Mouse (Mus musculus) megakaryocyte, embryonic 14.5 days (primary cell): ENCODE results near the gene Leo1. TPM values are rescaled to one million over a fixed set of nuclear protein-coding genes. Genes with fewer than 3 reads are reported as not detected.

ENCODE experiments used
- H3K27me3 ChIP-seq: replicated peaks from 2 replicates; pipeline ENCODE3; 2012; ENCODE audit warnings: inconsistent platforms
- H3K36me3 ChIP-seq: replicated peaks from 2 replicates; pipeline ENCODE3; 2012; ENCODE audit warnings: low read length, inconsistent platforms, mixed read lengths
- H3K4me1 ChIP-seq: 2 replicates; pipeline ENCODE4 v1.6.1; 2012; ENCODE audit warnings: inconsistent platforms
- H3K4me3 ChIP-seq: replicated peaks from 2 replicates; pipeline ENCODE3; 2012; ENCODE audit warnings: moderate library complexity, mild to moderate bottlenecking, inconsistent platforms
- H3K9me3 ChIP-seq: 2 replicates; pipeline ENCODE4 v1.6.1; 2012; ENCODE audit warnings: inconsistent platforms
- FLI1 ChIP-seq: IDR thresholded peaks from 2 replicates; pipeline ENCODE4 v1.6.1; 2012; ENCODE audit warnings: low read length, inconsistent platforms, mixed read lengths
- GATA1 ChIP-seq: IDR thresholded peaks from 3 replicates; pipeline ENCODE4 v1.6.1; 2012; ENCODE audit warnings: mixed read lengths, low read length, inconsistent platforms, borderline replicate concordance
- polyA plus RNA-seq: library from polyadenylated mRNA; stranded (reverse); fragments of >175 nt; gene quantifications from 2 replicates; pipeline ENCODE4 v1.2.3, GENCODE M21; 2012; ENCODE audit warnings: low replicate concordance; ENCODE audit not compliant: insufficient read depth

The Leo1 gene
- 3.6 and 17.0 TPM in 2 replicates for polyA plus RNA-seq

- peak within 1 kb of the TSS; percentile 93 for H3K4me3 ChIP-seq
- no peaks in the 10 kb centered on the region for H3K9me3 ChIP-seq
- TF ChIP-seq GATA1 (no peak), FLI1 (no peak)
- H3K27me3 ChIP-seq, result no peaks in the 10 kb centered on the region
- H3K36me3 ChIP-seq, result peaks cover 26% of the 10 kb centered on the region
- H3K4me1 ChIP-seq, result peaks cover 53% of the 10 kb centered on the region
These were observed at the start of gene Leo1 for GRCm38 (mm10) chr9:75440796-75441666. Leo1 (plus strand) TSS chr9:75441524.

- Histone ChIP-seq H3K4me3 (no peak overlapping the region), H3K36me3 (peaks cover 99% of the 10 kb centered on the region), H3K27me3 (no peaks in the 10 kb centered on the region), H3K4me1 (peaks cover 52% of the 10 kb centered on the region), H3K9me3 (peaks cover 6% of the 10 kb centered on the region)
- TF ChIP-seq GATA1 (no peak), FLI1 (no peak)
These were observed 48.1 kb upstream of the Leo1 start for GRCm38 (mm10) chr9:75393251-75393650.

- H3K27me3 ChIP-seq, result no peaks in the 10 kb centered on the region
- H3K4me3 ChIP-seq, result peak overlapping the region; percentile 65
- H3K4me1 ChIP-seq, result peaks cover 67% of the 10 kb centered on the region
- TF ChIP-seq FLI1 (no peak), GATA1 (no peak)
- peaks cover 96% of the 10 kb centered on the region for H3K36me3 ChIP-seq
- peaks cover 3% of the 10 kb centered on the region for H3K9me3 ChIP-seq
These were observed 45.4 kb upstream of the Leo1 start for GRCm38 (mm10) chr9:75395971-75396370.

- H3K4me3 ChIP-seq, result no peak overlapping the region
- no peaks in the 10 kb centered on the region for H3K27me3 ChIP-seq
- TF ChIP-seq GATA1 (no peak), FLI1 (no peak)
- peaks cover 3% of the 10 kb centered on the region for H3K9me3 ChIP-seq
- H3K36me3 ChIP-seq, result peaks cover 91% of the 10 kb centered on the region
- H3K4me1 ChIP-seq, result peaks cover 85% of the 10 kb centered on the region
These were observed 42.3 kb upstream of the Leo1 start for GRCm38 (mm10) chr9:75399069-75399468.

- H3K9me3 ChIP-seq, result peaks cover 3% of the 10 kb centered on the region
- peak overlapping the region; percentile 89 for H3K4me3 ChIP-seq
- peaks cover 87% of the 10 kb centered on the region for H3K4me1 ChIP-seq
- TF ChIP-seq GATA1 (no peak), FLI1 (no peak)
- H3K36me3 ChIP-seq, result peaks cover 88% of the 10 kb centered on the region
- no peaks in the 10 kb centered on the region for H3K27me3 ChIP-seq
These were observed 40.7 kb upstream of the Leo1 start for GRCm38 (mm10) chr9:75400639-75401038.

- H3K9me3 ChIP-seq, result peaks cover 3% of the 10 kb centered on the region
- H3K4me1 ChIP-seq, result peaks cover 90% of the 10 kb centered on the region
- H3K36me3 ChIP-seq, result peaks cover 87% of the 10 kb centered on the region
- peak overlapping the region; percentile 89 for H3K4me3 ChIP-seq
- H3K27me3 ChIP-seq, result no peaks in the 10 kb centered on the region
- TF ChIP-seq GATA1, result no peak
- TF ChIP-seq FLI1, result no peak
These were observed 39.5 kb upstream of the Leo1 start for GRCm38 (mm10) chr9:75401593-75402504.

GRCm38 (mm10) chr9:75403520-75403919, 37.8 kb upstream of the Leo1 start:
- H3K4me3 ChIP-seq, result peak overlapping the region; percentile 60
- peaks cover 85% of the 10 kb centered on the region for H3K4me1 ChIP-seq
- peaks cover 76% of the 10 kb centered on the region for H3K36me3 ChIP-seq
- TF ChIP-seq FLI1 (no peak), GATA1 (no peak)
- no peaks in the 10 kb centered on the region for H3K9me3 ChIP-seq
- H3K27me3 ChIP-seq, result no peaks in the 10 kb centered on the region

GRCm38 (mm10) chr9:75406121-75406520, 35.2 kb upstream of the Leo1 start:
- Histone ChIP-seq H3K36me3 (peaks cover 55% of the 10 kb centered on the region), H3K27me3 (no peaks in the 10 kb centered on the region), H3K4me3 (peak overlapping the region; percentile 98), H3K4me1 (peaks cover 69% of the 10 kb centered on the region), H3K9me3 (no peaks in the 10 kb centered on the region)
- no peak for TF ChIP-seq GATA1
- TF ChIP-seq FLI1, result no peak

GRCm38 (mm10) chr9:75407803-75408202, 33.5 kb upstream of the Leo1 start:
- H3K36me3 ChIP-seq, result peaks cover 51% of the 10 kb centered on the region
- H3K27me3 ChIP-seq, result no peaks in the 10 kb centered on the region
- peaks cover 69% of the 10 kb centered on the region for H3K4me1 ChIP-seq
- H3K9me3 ChIP-seq, result no peaks in the 10 kb centered on the region
- H3K4me3 ChIP-seq, result peak overlapping the region; percentile 98
- no peak for TF ChIP-seq GATA1
- no peak for TF ChIP-seq FLI1
